Mouse (Mus musculus) C2C12 (cell line): Measurements from ENCODE around the gene Tex13b.

ENCODE experiments used
- CEBPB ChIP-seq: IDR thresholded peaks from one replicate; pipeline ENCODE4 v1.6.1; 2011; ENCODE audit warnings: low read depth, mild to moderate bottlenecking, control low read depth, moderate library complexity
- CTCF ChIP-seq: IDR thresholded peaks from one replicate; pipeline ENCODE4 v1.5.1; 2011; ENCODE audit not compliant: control insufficient read depth, insufficient read depth, insufficient read length
- FOSL1 ChIP-seq: IDR thresholded peaks from one replicate; pipeline ENCODE4 v1.8.0; 2011; ENCODE audit warnings: mild to moderate bottlenecking, low read length; ENCODE audit not compliant: poor library complexity, insufficient read depth, severe bottlenecking
- MAX ChIP-seq: IDR thresholded peaks from one replicate; pipeline ENCODE4 v1.6.1; 2011; ENCODE audit warnings: mild to moderate bottlenecking, control low read depth
- MYOD1 ChIP-seq: IDR thresholded peaks from one replicate; pipeline ENCODE4 v1.6.1; 2011; ENCODE audit warnings: low read depth; ENCODE audit not compliant: control insufficient read depth, insufficient read length
- MYOG ChIP-seq: IDR thresholded peaks from one replicate; pipeline ENCODE4 v1.6.1; 2011; ENCODE audit not compliant: control insufficient read depth, insufficient read length; ENCODE audit errors: extremely low read depth
- USF1 ChIP-seq: IDR thresholded peaks from one replicate; pipeline ENCODE4 v1.6.1; 2011; ENCODE audit warnings: low read depth, mild to moderate bottlenecking, control low read depth, moderate library complexity

GRCm38 (mm10) chrX:140839887-140840286, 26.7 kb upstream of the Tex13b start:
- TF ChIP-seq CTCF (no peak), USF1 (no peak), FOSL1 (no peak), MYOD1 (no peak), CEBPB (no peak), MAX (no peak), MYOG (no peak)
